Mouse (Mus musculus) forebrain, postnatal 0 days (tissue): ENCODE results near the gene Chd2. TPM values are rescaled to one million over a fixed set of nuclear protein-coding genes. Genes with fewer than 3 reads are reported as not detected.

Experiments used
- ATAC-seq: fragments of 200-750 bp; cut with Nextera tagmentation; 2 replicates; pipeline ENCODE4 v1.8.0; 2017; ENCODE audit warnings: mild to moderate bottlenecking, moderate library complexity
- DNase-seq: peaks from one replicate; pipeline ENCODE4 v3.0.0-alpha.2; 2015
- H3K27ac ChIP-seq: fragments of 300-500 bp; sonication (generic); 2 replicates; pipeline ENCODE4 v1.5.1; 2014; ENCODE audit warnings: low read depth, mild to moderate bottlenecking, antibody characterized with exemption, low read length, moderate library complexity, mixed read lengths
- H3K27me3 ChIP-seq: fragments of 300-500 bp; sonication (generic); 2 replicates; pipeline ENCODE4 v1.6.1; 2014; ENCODE audit warnings: mild to moderate bottlenecking, low read length, mixed read lengths; ENCODE audit not compliant: insufficient read depth
- H3K36me3 ChIP-seq: fragments of 300-500 bp; sonication (generic); 2 replicates; pipeline ENCODE4 v1.6.1; 2014; ENCODE audit warnings: mild to moderate bottlenecking, moderate library complexity; ENCODE audit not compliant: insufficient read depth
- H3K4me1 ChIP-seq: fragments of 300-500 bp; sonication (generic); 2 replicates; pipeline ENCODE4 v1.6.1; 2014; ENCODE audit warnings: antibody characterized with exemption; ENCODE audit not compliant: insufficient read depth
- H3K4me2 ChIP-seq: fragments of 300-500 bp; sonication (generic); 2 replicates; pipeline ENCODE4 v1.6.1; 2014; ENCODE audit warnings: low read depth, mild to moderate bottlenecking, moderate library complexity
- H3K4me3 ChIP-seq: fragments of 300-500 bp; sonication (generic); 2 replicates; pipeline ENCODE4 v1.5.1; 2014; ENCODE audit warnings: low read depth, low read length, mixed read lengths
- H3K9ac ChIP-seq: fragments of 300-500 bp; sonication (generic); 2 replicates; pipeline ENCODE4 v1.6.1; 2014; ENCODE audit warnings: mild to moderate bottlenecking
- H3K9me3 ChIP-seq: fragments of 300-500 bp; sonication (generic); 2 replicates; pipeline ENCODE4 v1.6.1; 2016; ENCODE audit warnings: low read length
- CTCF ChIP-seq: sonication (generic); IDR thresholded peaks from 2 replicates; pipeline ENCODE4 v1.5.1; 2016; ENCODE audit warnings: antibody characterized with exemption, control low read depth, low read depth
- WGBS: fragments of 180-500 bp; shearing (Covaris S2); extraction: QIAGEN DNeasy Blood & Tissue Kit; methylation state at CpG from one replicate; pipeline ENCODE4 v1.1.7; 2014; 5-methylcytosine and 5-hydroxymethylcytosine counted together
- polyA plus RNA-seq: library from polyadenylated mRNA; unstranded; fragments of >200 nt; fragmentation: Nextera tagmentation; extraction: Ambion mirVana; gene quantifications from 2 replicates; pipeline ENCODE4 v1.2.1, GENCODE M21; 2015
- total RNA-seq: library from RNA; depleted of rRNA; stranded (reverse); fragments of >200 nt; gene quantifications from 2 replicates; pipeline ENCODE4 v1.2.3, GENCODE M21; 2014

Gene Chd2
- total and polyA plus RNA-seq, 2 experiments from 2014 or later: 32.0 to 53.9 TPM

GRCm38 (mm10) chr7:73426752-73427386 is 114.8 kb downstream of the Chd2 start:
- 83% methylated on average over 8 of the region's 8 CpGs for WGBS
- DNase-seq: no peak
- peaks cover 34% of the 10 kb centered on the region for H3K36me3 ChIP-seq
- H3K9me3 ChIP-seq: no peaks in the 10 kb centered on the region
- no peak overlapping the region for H3K4me3 ChIP-seq
- H3K4me1 ChIP-seq: no peaks in the 10 kb centered on the region
- H3K27me3 ChIP-seq: no peaks in the 10 kb centered on the region
- TF ChIP-seq CTCF: no peak
- H3K4me2 ChIP-seq: no peak overlapping the region
- H3K27ac ChIP-seq: no peak overlapping the region
- ATAC-seq: no peak
- H3K9ac ChIP-seq: no peak overlapping the region

- TF ChIP-seq CTCF: no peak
- Histone ChIP-seq H3K4me2 (no peak overlapping the region), H3K27ac (no peak overlapping the region), H3K9me3 (no peaks in the 10 kb centered on the region), H3K4me1 (no peaks in the 10 kb centered on the region), H3K36me3 (peaks cover 34% of the 10 kb centered on the region), H3K4me3 (no peak overlapping the region), H3K27me3 (no peaks in the 10 kb centered on the region), H3K9ac (no peak overlapping the region)
- WGBS: 65% methylated on average over 3 of the region's 3 CpGs
- DNase-seq (no peak), ATAC-seq (no peak)
Observed at GRCm38 (mm10) chr7:73426235-73426634, 115.4 kb downstream of the Chd2 start.

- H3K4me3 ChIP-seq: no peak overlapping the region
- H3K9me3 ChIP-seq: no peaks in the 10 kb centered on the region
- 92% methylated on average over 7 of the region's 7 CpGs for whole genome bisulfite sequencing
- no peak for TF ChIP-seq CTCF
- no peak for DNase-seq
- peaks cover 34% of the 10 kb centered on the region for H3K36me3 ChIP-seq
- no peak for ATAC-seq
- no peak overlapping the region for H3K27ac ChIP-seq
- H3K4me2 ChIP-seq: no peak overlapping the region
- H3K27me3 ChIP-seq: no peaks in the 10 kb centered on the region
- no peaks in the 10 kb centered on the region for H3K4me1 ChIP-seq
- H3K9ac ChIP-seq: no peak overlapping the region
Observed at GRCm38 (mm10) chr7:73425451-73425850, 116.2 kb downstream of the Chd2 start.

GRCm38 (mm10) chr7:73424705-73425104 is 116.9 kb downstream of the Chd2 start:
- H3K9me3 ChIP-seq: no peaks in the 10 kb centered on the region
- H3K4me2 ChIP-seq: no peak overlapping the region
- no peaks in the 10 kb centered on the region for H3K27me3 ChIP-seq
- H3K4me1 ChIP-seq: no peaks in the 10 kb centered on the region
- ATAC-seq (0 out of 2 replicates have a peak, but pooled peaks have one; percentile 12), DNase-seq (no peak)
- no peak overlapping the region for H3K9ac ChIP-seq
- 20% methylated on average over 3 of the region's 3 CpGs for WGBS
- H3K36me3 ChIP-seq: peaks cover 30% of the 10 kb centered on the region
- no peak for TF ChIP-seq CTCF
- no peak overlapping the region for H3K27ac ChIP-seq
- H3K4me3 ChIP-seq: no peak overlapping the region

- WGBS: 31% methylated on average over 3 of the region's 3 CpGs
- no peak for ATAC-seq
- no peak overlapping the region; the same call in 1 of the 2 replicates for H3K27ac ChIP-seq
Observed at GRCm38 (mm10) chr7:73424243-73424642, 117.4 kb downstream of the Chd2 start.

GRCm38 (mm10) chr7:73423236-73423635 is 118.4 kb downstream of the Chd2 start:
- Histone ChIP-seq H3K4me1 (no peaks in the 10 kb centered on the region), H3K9me3 (no peaks in the 10 kb centered on the region), H3K4me3 (no peak overlapping the region), H3K9ac (no peak overlapping the region), H3K27ac (no peak overlapping the region), H3K36me3 (peaks cover 27% of the 10 kb centered on the region), H3K4me2 (no peak overlapping the region), H3K27me3 (no peaks in the 10 kb centered on the region)
- 71% methylated on average over 13 of the region's 13 CpGs for WGBS
- no peak for DNase-seq
- no peak for ATAC-seq
- no peak for TF ChIP-seq CTCF

More at GRCm38 (mm10) chr7:73424243-73424642, 117.4 kb downstream of the Chd2 start:
- Histone ChIP-seq H3K9ac (no peak overlapping the region), H3K4me1 (no peaks in the 10 kb centered on the region), H3K4me2 (no peak overlapping the region), H3K9me3 (no peaks in the 10 kb centered on the region), H3K27me3 (no peaks in the 10 kb centered on the region), H3K4me3 (no peak overlapping the region), H3K36me3 (peaks cover 29% of the 10 kb centered on the region)
- no peak for TF ChIP-seq CTCF
- DNase-seq: no peak

- 21% methylated on average over 12 of the region's 12 CpGs for WGBS
- H3K27ac ChIP-seq: no peak overlapping the region
- H3K4me3 ChIP-seq: no peak overlapping the region
- DNase-seq (peak; percentile 91), ATAC-seq (peak; percentile 68)
- no peaks in the 10 kb centered on the region for H3K27me3 ChIP-seq
- H3K36me3 ChIP-seq: peaks cover 28% of the 10 kb centered on the region
- TF ChIP-seq CTCF: peak; percentile 93
- H3K4me2 ChIP-seq: no peak overlapping the region
- no peaks in the 10 kb centered on the region for H3K4me1 ChIP-seq
- no peaks in the 10 kb centered on the region for H3K9me3 ChIP-seq
- no peak overlapping the region for H3K9ac ChIP-seq
Observed at GRCm38 (mm10) chr7:73422223-73423113, 119.2 kb downstream of the Chd2 start.
